Mouse (Mus musculus): ENCODE results near the gene Tmed4.

Tmed4 gene

GRCm38 (mm10) chr11:6274387-6275093, at the start of gene Tmed4:
Gene Tmed4 (minus strand): TSS chr11:6274870.
- peak; percentile 99 to 100 for DNase-seq

DNA sequence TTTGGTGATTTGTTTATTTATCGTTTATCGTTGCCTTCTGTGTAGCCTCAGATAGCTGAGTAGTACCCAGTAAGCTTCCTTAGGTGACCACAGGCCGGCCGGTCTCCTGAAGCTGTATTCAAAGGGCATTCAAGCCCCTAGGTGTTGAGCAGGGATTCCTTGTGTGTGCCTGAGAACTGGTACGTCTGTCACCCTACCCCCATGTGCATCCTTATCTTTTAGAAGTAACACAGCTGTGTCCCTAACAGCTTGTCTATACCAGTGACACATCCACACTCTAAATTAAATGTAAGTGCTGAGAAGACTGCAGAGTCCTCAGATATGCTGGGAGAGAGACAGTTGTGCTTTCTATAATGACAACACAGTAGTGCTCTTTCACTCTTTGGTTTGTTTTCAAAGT, 48.7 kb upstream of the Tmed4 start:
- no peak for DNase-seq

DNA sequence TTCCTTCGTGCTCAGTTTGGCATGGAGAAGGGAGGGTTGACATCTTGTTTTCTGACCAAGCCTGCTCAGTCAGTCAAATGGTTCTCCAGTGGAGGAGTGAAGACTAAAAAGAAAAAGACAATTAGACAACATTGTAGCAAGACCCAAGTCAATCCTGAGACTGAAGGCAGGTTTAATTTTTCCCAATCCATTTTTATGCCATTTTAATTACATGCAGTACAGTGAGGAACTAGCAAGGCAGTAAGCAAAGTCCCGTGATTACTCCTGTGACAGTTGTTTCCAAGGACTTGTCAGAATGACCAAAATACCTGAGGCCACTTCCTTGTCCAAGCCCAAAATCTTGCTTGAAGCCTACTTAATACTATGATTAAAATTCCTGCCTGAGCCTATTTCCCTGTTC, 47.4 kb upstream of the Tmed4 start:
- DNase-seq = no peak

DNA sequence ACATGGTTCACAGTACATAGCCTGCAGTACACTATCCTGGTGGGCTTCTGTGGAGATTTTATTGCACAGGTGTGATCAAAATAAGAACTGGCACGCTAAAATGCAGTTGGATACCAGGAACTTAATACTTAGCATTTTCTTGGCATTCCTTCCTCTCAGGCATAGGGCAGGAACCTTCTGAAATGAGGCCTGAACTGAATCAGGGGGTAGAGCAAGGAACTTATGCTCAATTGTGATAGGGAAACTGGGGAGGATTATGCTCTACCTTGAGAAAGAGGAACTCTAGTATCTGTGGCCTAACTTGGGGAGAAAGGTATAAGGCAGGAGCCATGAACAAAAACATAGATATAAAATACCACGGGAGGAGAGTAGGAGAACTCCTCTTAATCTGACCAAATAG, 44.7 kb upstream of the Tmed4 start:
- DNase-seq = no peak

DNA sequence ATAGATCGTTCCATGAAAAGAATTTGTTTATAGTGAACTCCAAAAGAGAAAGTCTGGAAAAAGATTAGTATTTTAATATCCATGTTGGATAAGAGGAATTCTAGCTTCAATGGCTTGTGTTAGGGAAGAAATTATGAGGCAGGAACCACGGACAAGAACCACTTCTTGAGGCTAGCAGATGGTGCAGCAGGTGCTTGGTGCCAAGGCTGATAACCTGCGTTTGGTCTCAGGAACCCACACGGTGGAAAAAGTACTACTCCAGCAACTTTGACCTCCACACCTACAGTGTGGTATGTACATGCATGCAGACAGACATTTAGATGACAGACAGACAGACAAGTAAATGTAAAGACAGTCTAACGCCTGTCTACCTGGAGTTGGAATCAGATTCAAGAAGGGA, 43.9 kb upstream of the Tmed4 start:
- no peak for DNase-seq

GRCm38 (mm10) chr11:6316821-6317220, 42.2 kb upstream of the Tmed4 start:
- no peak for DNase-seq

DNA sequence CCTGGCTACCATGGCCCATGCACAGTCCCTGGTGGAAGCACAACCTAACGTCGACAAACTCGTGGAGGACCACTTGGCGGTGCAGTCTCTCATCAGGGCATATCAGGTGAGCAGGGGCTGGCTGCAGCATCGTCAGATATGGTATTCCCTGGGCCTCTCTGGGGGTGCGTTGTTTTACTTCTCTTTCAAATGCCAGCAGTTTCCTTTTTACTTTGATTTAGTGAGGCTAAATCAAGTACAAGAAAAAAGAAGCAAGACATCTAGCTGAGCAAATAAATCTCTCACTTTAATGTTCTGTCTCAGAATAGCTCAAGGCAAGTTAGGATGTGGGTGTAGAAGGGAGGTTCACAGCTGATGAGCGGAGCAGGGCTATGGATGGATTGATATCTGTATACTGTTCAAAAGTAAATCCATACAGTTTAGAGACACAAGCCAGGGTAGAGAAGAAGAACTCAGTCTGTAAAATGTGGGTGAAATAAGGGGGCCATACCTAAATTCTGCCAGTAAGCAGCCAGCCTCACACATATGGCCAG, 39.3 kb upstream of the Tmed4 start:
- no peak for DNase-seq

GRCm38 (mm10) chr11:6308181-6308580, 33.5 kb upstream of the Tmed4 start:
- DNase-seq = peak; percentile 47 to 72

DNA sequence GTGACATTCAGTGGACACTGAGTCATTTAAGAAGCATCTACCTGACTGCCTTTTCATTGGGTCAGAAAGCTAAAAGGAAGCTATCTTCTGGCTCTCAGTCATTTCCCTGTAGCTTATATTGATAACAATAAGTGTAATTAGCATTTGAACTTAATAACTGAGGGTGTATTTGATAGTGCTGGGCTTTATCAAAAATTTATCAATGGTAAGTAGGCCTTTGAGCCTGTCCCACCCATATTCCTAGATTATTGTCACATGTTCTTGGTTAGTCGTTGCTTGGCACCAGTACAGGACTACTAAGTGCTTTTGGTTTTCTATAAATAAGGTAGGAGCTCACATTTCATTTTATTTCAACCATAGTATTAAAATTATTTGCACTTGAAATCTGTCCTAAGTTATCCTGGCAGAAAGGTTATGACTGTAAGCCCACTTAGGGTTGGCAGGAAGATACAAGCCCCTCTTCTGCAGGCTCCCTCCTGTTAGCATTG, 31.3 kb upstream of the Tmed4 start:
- DNase-seq = no peak

DNA sequence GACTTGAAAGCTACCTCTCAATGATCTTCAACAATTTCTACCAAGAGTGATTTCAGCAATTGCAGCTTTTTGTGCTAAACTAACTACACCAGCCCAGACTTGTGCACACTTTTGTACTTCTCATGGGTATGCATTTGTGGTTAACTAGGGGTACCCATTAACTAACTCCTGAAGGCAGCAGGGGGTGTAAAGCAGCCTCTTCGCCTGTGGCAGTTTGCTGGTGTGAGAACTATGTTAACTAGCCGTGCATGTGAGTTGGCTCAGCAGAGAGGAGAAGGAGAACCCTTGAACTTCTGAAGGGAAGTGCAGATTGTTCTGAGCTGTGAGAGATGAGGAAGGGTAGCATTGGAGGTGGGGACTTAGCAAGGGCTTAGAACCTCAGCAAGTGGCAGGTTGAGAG, 28.1 kb upstream of the Tmed4 start:
- DNase-seq = peak; percentile 38 to 50

- no peak for DNase-seq
Observed at GRCm38 (mm10) chr11:6299435-6299834, 24.8 kb upstream of the Tmed4 start.

GRCm38 (mm10) chr11:6296077-6296476, 21.4 kb upstream of the Tmed4 start:
- DNase-seq = no peak

DNA sequence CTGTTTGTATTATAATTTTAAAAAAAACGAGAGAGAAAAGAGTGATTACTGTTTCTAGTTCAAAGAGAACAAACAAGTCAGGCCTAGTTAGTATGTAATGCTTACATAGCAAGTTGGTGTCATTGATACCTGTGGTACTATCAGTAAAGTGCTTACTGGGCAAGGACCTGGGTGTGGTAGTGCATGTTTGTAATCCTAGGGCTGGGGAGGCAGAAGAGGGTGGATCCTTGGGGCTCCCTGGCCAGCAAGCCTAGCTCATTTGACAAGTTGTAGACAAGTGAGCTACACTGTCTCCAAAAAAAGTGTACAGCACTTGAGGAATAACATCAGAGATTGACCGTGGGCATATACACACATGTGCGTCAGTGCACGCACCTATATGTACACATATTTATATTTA, 20.0 kb upstream of the Tmed4 start:
- DNase-seq = no peak

GRCm38 (mm10) chr11:6293601-6294000, 18.9 kb upstream of the Tmed4 start:
- peak in 1 of 2 experiments; percentile 39 for DNase-seq

DNA sequence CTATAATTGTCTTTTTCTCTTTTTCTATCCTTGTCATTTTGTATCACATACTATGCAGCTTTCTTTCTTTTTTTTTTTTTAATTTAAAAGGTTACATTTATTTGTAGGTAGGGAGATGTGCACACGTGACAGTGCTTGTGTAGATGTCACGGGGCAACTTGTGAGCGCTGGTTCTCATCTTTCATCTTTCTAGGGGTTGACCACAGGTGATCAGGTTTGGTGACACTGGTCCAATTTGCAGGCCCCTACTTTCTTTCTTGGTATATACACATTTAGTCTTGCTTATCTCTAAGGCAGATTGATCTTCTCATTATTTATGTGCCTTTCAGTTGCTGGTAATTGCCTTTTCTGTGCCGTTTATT, 18.3 kb upstream of the Tmed4 start:
- no peak for DNase-seq

DNA sequence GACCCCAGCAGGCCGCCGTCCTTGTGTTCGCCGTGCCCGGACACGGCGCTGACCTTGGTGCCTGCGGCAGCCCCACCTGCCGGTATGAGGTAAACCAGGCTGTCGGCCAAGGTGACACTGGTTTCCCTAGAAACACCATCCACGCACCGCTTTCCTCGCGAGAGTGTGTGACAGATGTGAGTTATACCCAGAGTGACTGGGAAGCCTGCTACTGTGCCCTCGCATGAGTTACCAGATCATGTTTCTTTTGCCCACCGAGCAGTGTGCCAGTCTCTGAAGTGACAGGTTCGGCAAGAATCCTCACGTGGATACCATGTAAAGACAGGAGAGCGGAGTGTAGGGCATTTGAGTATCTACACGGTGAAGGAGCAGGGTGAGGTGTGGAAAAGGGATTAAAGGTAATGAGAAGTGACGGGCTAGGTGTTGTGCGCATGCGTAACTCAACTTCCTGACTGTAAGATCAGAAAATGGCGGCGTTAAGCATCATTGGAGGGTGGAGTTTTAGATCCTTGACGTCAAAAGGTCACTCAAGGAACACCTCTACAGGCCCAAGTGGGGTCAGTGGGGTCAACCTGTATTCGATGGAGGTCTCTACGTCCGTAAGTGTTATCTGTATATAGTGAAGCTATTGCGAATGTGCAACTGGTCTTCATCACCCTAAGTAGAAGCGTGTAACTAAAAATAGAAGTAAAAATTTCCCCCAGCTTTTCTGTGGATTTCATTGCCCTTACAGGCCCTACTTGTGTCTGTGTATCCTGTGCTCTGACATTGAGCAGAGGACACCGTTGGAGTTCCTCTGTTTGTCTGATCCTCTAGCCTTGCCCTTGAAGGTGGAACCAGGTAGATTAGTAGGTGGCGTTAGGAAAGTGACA, 17.7 kb upstream of the Tmed4 start:
- peak; percentile 77 to 83 for DNase-seq

DNA sequence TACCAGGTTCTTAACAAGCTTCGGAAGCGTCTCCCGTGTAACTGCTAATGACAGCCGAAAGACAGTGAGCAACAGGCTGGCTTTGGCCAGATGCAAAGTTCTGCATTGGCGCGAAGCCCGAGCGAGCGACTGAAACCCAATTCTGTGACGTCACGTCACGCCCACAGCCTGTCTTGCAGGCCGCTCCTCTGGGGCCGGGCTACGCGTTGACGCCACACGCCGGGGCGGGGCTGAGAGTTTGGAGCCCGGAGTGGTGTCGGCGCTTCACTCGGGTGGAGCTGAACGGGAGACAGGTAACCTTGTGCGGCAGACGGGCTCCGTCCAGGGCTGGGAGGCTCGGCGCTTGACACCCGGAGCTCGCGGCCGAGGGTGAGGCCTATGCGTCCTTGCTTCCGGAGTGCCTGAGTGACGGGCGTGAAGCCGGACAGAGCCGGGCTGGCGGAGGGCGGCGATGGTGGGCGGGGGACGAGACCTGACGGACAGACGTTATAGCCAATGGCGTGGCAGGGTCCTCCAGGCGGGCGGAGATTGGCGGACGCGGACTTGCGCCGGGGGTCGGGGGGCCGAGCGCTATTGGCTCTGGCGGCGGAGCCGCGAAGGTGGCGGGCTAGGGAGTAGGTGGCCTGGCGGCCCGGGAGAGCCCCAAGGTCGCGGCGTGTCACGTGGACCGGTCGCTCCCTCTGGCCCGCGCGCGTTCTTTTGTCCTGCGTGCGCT, 16.9 kb upstream of the Tmed4 start, which contains the start of gene Ogdh:
Gene Ogdh (plus strand): TSS at position 233 of the 715 bp plus-strand sequence.
- peak; percentile 99 to 100 for DNase-seq

GRCm38 (mm10) chr11:6290883-6291282, 16.2 kb upstream of the Tmed4 start:
- DNase-seq = no peak

DNA sequence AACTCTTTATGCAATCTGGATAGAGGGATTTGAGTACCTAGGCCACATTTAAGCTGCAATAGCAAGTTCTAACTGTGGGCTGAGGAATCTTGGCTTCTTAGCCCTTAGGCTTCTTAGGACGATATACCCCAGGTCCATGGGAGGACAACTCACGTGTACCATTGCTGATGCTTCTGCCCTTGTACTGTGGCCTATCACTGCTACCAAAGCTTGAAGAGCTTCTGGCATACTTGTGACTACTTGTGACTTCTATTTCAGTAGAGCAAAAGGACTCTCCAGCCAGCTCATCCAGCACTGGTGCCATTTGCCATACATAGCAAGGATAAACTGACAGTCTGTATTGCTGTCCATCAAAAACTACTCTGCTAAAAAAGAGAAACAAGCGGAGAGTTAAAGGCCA, 15.5 kb upstream of the Tmed4 start:
- no peak for DNase-seq

GRCm38 (mm10) chr11:6282940-6283339, 8.3 kb upstream of the Tmed4 start:
- no peak for DNase-seq

- peak in 1 of 2 experiments; percentile 63 for DNase-seq
Observed at GRCm38 (mm10) chr11:6276466-6276865, 1.8 kb upstream of the Tmed4 start.

- no peak for DNase-seq
Observed at GRCm38 (mm10) chr11:6275094-6275484, 419 bp upstream of the Tmed4 start.

GRCm38 (mm10) chr11:6273607-6274006, 1.1 kb downstream of the Tmed4 start:
- peak; percentile 46 to 52 for DNase-seq

All from kidney, postnatal 36 days (tissue).